Mouse (Mus musculus): ENCODE data around the gene Larp4b. TPM values are rescaled to one million over a fixed set of nuclear protein-coding genes. Genes with fewer than 3 reads are reported as not detected.

Larp4b gene
- polyA plus RNA-seq, 1 experiment: 21.7 TPM

Other genes with a start within 250 kb of the Larp4b start
- 12.3 and 12.4 TPM in 2 replicates for gene Wdr37, start 222.0 kb upstream of the Larp4b start, polyA plus RNA-seq (2012; rRNA removed)
- gene Idi1, start 208.4 kb upstream of the Larp4b start, polyA plus RNA-seq (2012; rRNA removed): 20.1 and 31.3 TPM in 2 replicates
- not detected in 2 replicates for gene Gm9745, start 145.7 kb upstream of the Larp4b start, polyA plus RNA-seq (2012; rRNA removed)
- not detected in 2 replicates for gene Idi2, start 141.0 kb upstream of the Larp4b start, polyA plus RNA-seq (2012; rRNA removed)
- 23.1 and 25.2 TPM in 2 replicates for gene Gtpbp4, start 97.8 kb upstream of the Larp4b start, polyA plus RNA-seq (2012; rRNA removed)
- gene Dip2c, start 182.6 kb downstream of the Larp4b start, polyA plus RNA-seq (2012; rRNA removed): 14.8 and 17.8 TPM in 2 replicates

Measured in urinary bladder, adult 2 months (tissue).